9 mouse cellular contexts compared by ENCODE assay signal in genomic region chr9:43262811-43263550, GRCm38 (mm10). TPM values are rescaled to one million over a fixed set of nuclear protein-coding genes. Genes with fewer than 3 reads are reported as not detected.
DNase-seq lines count a peak whose midpoint lies in the region; ATAC-seq lines count a peak whose summit lies in the region.
"Had no signal": no experiment of that assay in that cellular context is flagged by ENCODE, and none has a peak within 500 bp of the region (broad histone marks: within the 10 kb centered on the region; RNA-seq: fewer than 3 reads in every experiment).

No protein-coding gene starts in this region.

- 43% methylated on average over 9 of the region's 9 CpGs for WGBS in lung, embryonic 15.5 days
- 37% methylated on average over 9 of the region's 9 CpGs for WGBS in intestine, embryonic 14.5 days
- WGBS in stomach, embryonic 15.5 days: 48% methylated on average over 9 of the region's 9 CpGs

- no peak for DNase-seq in lung, postnatal 14 days
- DNase-seq in intestine, embryonic 14.5 days (ENCODE audit: low spot score): peak; percentile 70
- peak; percentile 73 to 75 for DNase-seq in kidney, postnatal 25 days
- DNase-seq in testis, postnatal 10 days (ENCODE audit: low spot score): no peak
- no peak for DNase-seq in adrenal gland, postnatal 14 days

- H3K4me1 ChIP-seq in lung, embryonic 15.5 days: peaks cover 27% of the 10 kb centered on the region
- H3K4me1 ChIP-seq in intestine, embryonic 14.5 days (replicated peaks; ENCODE audit: control insufficient read depth, insufficient read depth, low read length): peaks cover 36% of the 10 kb centered on the region
- H3K4me1 ChIP-seq in stomach, embryonic 15.5 days: peaks cover 30% of the 10 kb centered on the region

- no peaks in the 10 kb centered on the region for H3K27me3 ChIP-seq in lung, embryonic 15.5 days
- no peaks in the 10 kb centered on the region for H3K27me3 ChIP-seq in intestine, embryonic 14.5 days (replicated peaks; ENCODE audit: control insufficient read depth, insufficient read depth, low read length)
- no peaks in the 10 kb centered on the region for H3K27me3 ChIP-seq in stomach, embryonic 15.5 days (replicated peaks)

- H3K27ac ChIP-seq in lung, embryonic 15.5 days: peak overlapping the region; percentile 95
- H3K27ac ChIP-seq in intestine, embryonic 14.5 days (ENCODE audit: low read depth): peak overlapping the region; percentile 92
- peak overlapping the region; percentile 95 for H3K27ac ChIP-seq in stomach, embryonic 15.5 days
- H3K27ac ChIP-seq: liver, embryonic 14.5 days had no signal

- H3K9me3 ChIP-seq in lung, embryonic 15.5 days: no peaks in the 10 kb centered on the region
- H3K9me3 ChIP-seq in intestine, embryonic 14.5 days (ENCODE audit: control insufficient read depth, low read length): no peaks in the 10 kb centered on the region
- no peaks in the 10 kb centered on the region for H3K9me3 ChIP-seq in stomach, embryonic 15.5 days

- no peak overlapping the region for H3K4me3 ChIP-seq in lung, embryonic 15.5 days
- no peak overlapping the region for H3K4me3 ChIP-seq in intestine, embryonic 14.5 days (ENCODE audit: low read depth, low read length)
- no peak overlapping the region for H3K4me3 ChIP-seq in stomach, embryonic 15.5 days (replicated peaks)
- H3K4me3 ChIP-seq: erythroblast, embryonic 14.5 days had no signal

- ATAC-seq in lung, embryonic 15.5 days (ENCODE audit: borderline replicate concordance, extremely low read depth, low FRiP score, low TSS enrichment): peak; percentile 44
- ATAC-seq in intestine, embryonic 14.5 days (replicated peaks; ENCODE audit: low FRiP score, low TSS enrichment, low read depth): no peak
- no peak for ATAC-seq in stomach, embryonic 15.5 days (ENCODE audit: insufficient read depth, low FRiP score, low read depth)

- no peak overlapping the region for H3K4me2 ChIP-seq in lung, embryonic 15.5 days
- H3K4me2 ChIP-seq in intestine, embryonic 14.5 days (ENCODE audit: low read length): no peak overlapping the region; the same call in 1 of the 2 replicates
- H3K4me2 ChIP-seq in stomach, embryonic 15.5 days: no peak overlapping the region

- H3K36me3 ChIP-seq in lung, embryonic 15.5 days: no peaks in the 10 kb centered on the region
- no peaks in the 10 kb centered on the region for H3K36me3 ChIP-seq in intestine, embryonic 14.5 days (ENCODE audit: control insufficient read depth, insufficient read depth, low read length)
- H3K36me3 ChIP-seq in stomach, embryonic 15.5 days: no peaks in the 10 kb centered on the region

- H3K9ac ChIP-seq in lung, embryonic 15.5 days: no peak overlapping the region
- no peak overlapping the region for H3K9ac ChIP-seq in intestine, embryonic 14.5 days (ENCODE audit: low read length)
- no peak overlapping the region for H3K9ac ChIP-seq in stomach, embryonic 15.5 days
- H3K9ac ChIP-seq: liver, embryonic 14.5 days had no signal

RNA-seq across cellular contexts. Expression of gene Oaf, which starts 23.3 kb away (rescaled TPM):
- polyA plus RNA-seq in lung, embryonic 15.5 days (2015; fragmentation: Nextera tagmentation; extraction: Ambion mirVana): 48.9 and 54.2 TPM in 2 replicates
- polyA plus RNA-seq in intestine, embryonic 14.5 days (2014; fragmentation: Nextera tagmentation; extraction: Ambion mirVana): 108 and 118 TPM in 2 replicates
- polyA plus RNA-seq in stomach, embryonic 15.5 days (2015; fragmentation: Nextera tagmentation; extraction: Ambion mirVana): 60.6 and 65.7 TPM in 2 replicates
- 23.4 and 34.9 TPM in 2 replicates for total RNA-seq in adrenal gland, postnatal 14 days (2021)

RNA-seq across cellular contexts. Expression of gene Trim29, which starts 47.7 kb away (rescaled TPM):
- polyA plus RNA-seq in lung, embryonic 15.5 days (2015; fragmentation: Nextera tagmentation; extraction: Ambion mirVana): 1.1 and 3.3 TPM in 2 replicates
- polyA plus RNA-seq in intestine, embryonic 14.5 days (2014; fragmentation: Nextera tagmentation; extraction: Ambion mirVana): 1.3 and 1.5 TPM in 2 replicates
- polyA plus RNA-seq in stomach, embryonic 15.5 days (2015; fragmentation: Nextera tagmentation; extraction: Ambion mirVana): 22.3 and 37.0 TPM in 2 replicates
- 0.19 TPM in 1 of 2 replicates, not detected in the other for total RNA-seq in adrenal gland, postnatal 14 days (2021)
- polyA plus RNA-seq: erythroblast, embryonic 14.5 days had no signal

RNA-seq across cellular contexts. Expression of gene Pou2f3, which starts 52.8 kb away (rescaled TPM):
- polyA plus RNA-seq in lung, embryonic 15.5 days (2015; fragmentation: Nextera tagmentation; extraction: Ambion mirVana): 0.08 and 0.22 TPM in 2 replicates
- 0.89 and 1.3 TPM in 2 replicates for polyA plus RNA-seq in intestine, embryonic 14.5 days (2014; fragmentation: Nextera tagmentation; extraction: Ambion mirVana)
- polyA plus RNA-seq in stomach, embryonic 15.5 days (2015; fragmentation: Nextera tagmentation; extraction: Ambion mirVana): 0.54 and 0.68 TPM in 2 replicates
- total RNA-seq in adrenal gland, postnatal 14 days (2021): not detected in 2 replicates
- polyA plus RNA-seq: erythroblast, embryonic 14.5 days; liver, embryonic 14.5 days had no signal

Comparison
In these comparisons a context has a peak if more than half of its experiments do, and no peak if none do; other contexts are left out.
1. DNase-seq: peak in intestine, embryonic 14.5 days (single experiment) and kidney, postnatal 25 days (2 of 2); none in lung, postnatal 14 days (single experiment), testis, postnatal 10 days (single experiment) and adrenal gland, postnatal 14 days (single experiment).
2. Peak in every context shown above with its lines, with median percentiles within 50 percentile points of each other: H3K27ac ChIP-seq.